Mouse (Mus musculus): ENCODE results near the gene Shc3. TPM values are rescaled to one million over a fixed set of nuclear protein-coding genes. Genes with fewer than 3 reads are reported as not detected.

The Shc3 gene
- total and polyA plus RNA-seq, 3 experiments: 0.11 TPM; not detected in 2

GRCm38 (mm10) chr13:51567078-51567395 lies 2.2 kb downstream of the Shc3 start:
- TF ChIP-seq TAL1 (conservative IDR thresholded peaks at IDR 0.05; ENCODE audit: low read depth, low read length) (no peak), POLR2AphosphoS5 (IDR thresholded peaks at IDR 0.05; ENCODE audit: insufficient replicate concordance, low read depth, low read length) (no peak), GATA1 (IDR thresholded peaks at IDR 0.05; ENCODE audit: borderline replicate concordance, low read length) (no peak), CTCF (IDR thresholded peaks at IDR 0.05; ENCODE audit: low read depth, low read length) (no peak), GATA2 (IDR thresholded peaks at IDR 0.05; ENCODE audit: borderline replicate concordance, low read depth, low read length) (no peak)
- ATAC-seq (ENCODE audit: extremely low read depth, insufficient number of reproducible peaks, low FRiP score, poor library complexity, severe bottlenecking) (no peak), DNase-seq (ENCODE audit: low spot score) (no peak)
- H3K4me1 ChIP-seq (ENCODE audit: insufficient read depth, low read depth, low read length): no peaks in the 10 kb centered on the region
- H3K36me3 ChIP-seq (replicated peaks): no peaks in the 10 kb centered on the region
- H3K27me3 ChIP-seq (ENCODE audit: insufficient read depth, low read length): no peaks in the 10 kb centered on the region
- H3K4me3 ChIP-seq (ENCODE audit: low read depth, low read length): peak overlapping the region; percentile 9; the same call in 1 of the 2 replicates
- H3K9me3 ChIP-seq (replicated peaks): peaks cover 24% of the 10 kb centered on the region

GRCm38 (mm10) chr13:51566371-51567077 lies 2.7 kb downstream of the Shc3 start:
- ATAC-seq (ENCODE audit: extremely low read depth, insufficient number of reproducible peaks, low FRiP score, poor library complexity, severe bottlenecking) (no peak), DNase-seq (ENCODE audit: low spot score) (no peak)
- H3K27me3 ChIP-seq (ENCODE audit: insufficient read depth, low read length): no peaks in the 10 kb centered on the region
- H3K9me3 ChIP-seq (replicated peaks): peaks cover 24% of the 10 kb centered on the region
- no peak for TF ChIP-seq POLR2AphosphoS5 (IDR thresholded peaks at IDR 0.05; ENCODE audit: insufficient replicate concordance, low read depth, low read length)
- no peak for TF ChIP-seq CTCF (IDR thresholded peaks at IDR 0.05; ENCODE audit: low read depth, low read length)
- TF ChIP-seq GATA2 (IDR thresholded peaks at IDR 0.05; ENCODE audit: borderline replicate concordance, low read depth, low read length): no peak
- no peak for TF ChIP-seq GATA1 (IDR thresholded peaks at IDR 0.05; ENCODE audit: borderline replicate concordance, low read length)
- no peak for TF ChIP-seq TAL1 (conservative IDR thresholded peaks at IDR 0.05; ENCODE audit: low read depth, low read length)
- H3K4me3 ChIP-seq (ENCODE audit: low read depth, low read length): no peak overlapping the region
- no peaks in the 10 kb centered on the region for H3K4me1 ChIP-seq (ENCODE audit: insufficient read depth, low read depth, low read length)
- no peaks in the 10 kb centered on the region for H3K36me3 ChIP-seq (replicated peaks)

GRCm38 (mm10) chr13:51564741-51565140 lies 4.5 kb downstream of the Shc3 start:
- ATAC-seq (ENCODE audit: extremely low read depth, insufficient number of reproducible peaks, low FRiP score, poor library complexity, severe bottlenecking): no peak
- H3K9me3 ChIP-seq (replicated peaks): peaks cover 26% of the 10 kb centered on the region
- H3K36me3 ChIP-seq (replicated peaks): no peaks in the 10 kb centered on the region
- no peaks in the 10 kb centered on the region for H3K27me3 ChIP-seq (ENCODE audit: insufficient read depth, low read length)
- no peak overlapping the region for H3K4me3 ChIP-seq (ENCODE audit: low read depth, low read length)
- H3K4me1 ChIP-seq (ENCODE audit: insufficient read depth, low read depth, low read length): no peaks in the 10 kb centered on the region
- no peak for DNase-seq (ENCODE audit: low spot score)
- TF ChIP-seq TAL1 (conservative IDR thresholded peaks at IDR 0.05; ENCODE audit: low read depth, low read length): no peak

GRCm38 (mm10) chr13:51553343-51553742 lies 15.9 kb downstream of the Shc3 start:
- Histone ChIP-seq H3K27me3 (ENCODE audit: insufficient read depth, low read length) (no peaks in the 10 kb centered on the region), H3K9me3 (replicated peaks) (peaks cover 2% of the 10 kb centered on the region; the same call in 1 of the 2 replicates), H3K36me3 (replicated peaks) (no peaks in the 10 kb centered on the region), H3K4me3 (ENCODE audit: low read depth, low read length) (no peak overlapping the region), H3K4me1 (ENCODE audit: insufficient read depth, low read depth, low read length) (no peaks in the 10 kb centered on the region)
- DNase-seq (ENCODE audit: low spot score) (no peak), ATAC-seq (ENCODE audit: extremely low read depth, insufficient number of reproducible peaks, low FRiP score, poor library complexity, severe bottlenecking) (no peak)
- TF ChIP-seq TAL1 (conservative IDR thresholded peaks at IDR 0.05; ENCODE audit: low read depth, low read length) (no peak), POLR2AphosphoS5 (IDR thresholded peaks at IDR 0.05; ENCODE audit: insufficient replicate concordance, low read depth, low read length) (no peak), GATA1 (IDR thresholded peaks at IDR 0.05; ENCODE audit: borderline replicate concordance, low read length) (no peak), CTCF (IDR thresholded peaks at IDR 0.05; ENCODE audit: low read depth, low read length) (no peak), GATA2 (IDR thresholded peaks at IDR 0.05; ENCODE audit: borderline replicate concordance, low read depth, low read length) (no peak)

GRCm38 (mm10) chr13:51552233-51552632 lies 17.0 kb downstream of the Shc3 start:
- no peak for DNase-seq (ENCODE audit: low spot score)
- no peaks in the 10 kb centered on the region; the same call in 1 of the 2 replicates for H3K9me3 ChIP-seq (replicated peaks)
- no peak for ATAC-seq (ENCODE audit: extremely low read depth, insufficient number of reproducible peaks, low FRiP score, poor library complexity, severe bottlenecking)
- H3K4me3 ChIP-seq (ENCODE audit: low read depth, low read length): no peak overlapping the region
- no peak for TF ChIP-seq POLR2AphosphoS5 (IDR thresholded peaks at IDR 0.05; ENCODE audit: insufficient replicate concordance, low read depth, low read length)
- TF ChIP-seq GATA1 (IDR thresholded peaks at IDR 0.05; ENCODE audit: borderline replicate concordance, low read length): no peak
- TF ChIP-seq TAL1 (conservative IDR thresholded peaks at IDR 0.05; ENCODE audit: low read depth, low read length): no peak
- TF ChIP-seq GATA2 (IDR thresholded peaks at IDR 0.05; ENCODE audit: borderline replicate concordance, low read depth, low read length): no peak
- TF ChIP-seq CTCF (IDR thresholded peaks at IDR 0.05; ENCODE audit: low read depth, low read length): no peak
- no peaks in the 10 kb centered on the region for H3K4me1 ChIP-seq (ENCODE audit: insufficient read depth, low read depth, low read length)
- H3K27me3 ChIP-seq (ENCODE audit: insufficient read depth, low read length): no peaks in the 10 kb centered on the region
- H3K36me3 ChIP-seq (replicated peaks): no peaks in the 10 kb centered on the region

- H3K27me3 ChIP-seq (ENCODE audit: insufficient read depth, low read length): no peaks in the 10 kb centered on the region
- H3K9me3 ChIP-seq (replicated peaks): no peaks in the 10 kb centered on the region; the same call in 1 of the 2 replicates
- DNase-seq (ENCODE audit: low spot score) (no peak), ATAC-seq (ENCODE audit: extremely low read depth, insufficient number of reproducible peaks, low FRiP score, poor library complexity, severe bottlenecking) (no peak)
- no peaks in the 10 kb centered on the region for H3K36me3 ChIP-seq (replicated peaks)
- no peak for TF ChIP-seq GATA1 (IDR thresholded peaks at IDR 0.05; ENCODE audit: borderline replicate concordance, low read length)
- no peak for TF ChIP-seq POLR2AphosphoS5 (IDR thresholded peaks at IDR 0.05; ENCODE audit: insufficient replicate concordance, low read depth, low read length)
- H3K4me3 ChIP-seq (ENCODE audit: low read depth, low read length): no peak overlapping the region
- H3K4me1 ChIP-seq (ENCODE audit: insufficient read depth, low read depth, low read length): no peaks in the 10 kb centered on the region
Observed at GRCm38 (mm10) chr13:51551824-51552223, 17.4 kb downstream of the Shc3 start.
